Mouse (Mus musculus): ENCODE data around the gene Qsox1. TPM values are rescaled to one million over a fixed set of nuclear protein-coding genes. Genes with fewer than 3 reads are reported as not detected.

Qsox1 gene
- polyA plus RNA-seq, 1 experiment from 2014 or later: 28.4 TPM

GRCm38 (mm10) chr1:155729113-155729795 is 83.4 kb downstream of the Qsox1 start:
- Histone ChIP-seq H3K9ac (ENCODE audit: low read depth, low read length) (no peak overlapping the region), H3K4me1 (replicated peaks; ENCODE audit: control insufficient read depth, insufficient read depth, low read length) (no peaks in the 10 kb centered on the region), H3K36me3 (ENCODE audit: control insufficient read depth, insufficient read depth) (no peaks in the 10 kb centered on the region), H3K4me2 (replicated peaks; ENCODE audit: low read depth) (no peak overlapping the region), H3K9me3 (ENCODE audit: control insufficient read depth) (0 out of 2 replicates have a peak, but pooled peaks cover 2% of the 10 kb centered on the region), H3K27ac (ENCODE audit: low read depth, low read length) (no peak overlapping the region), H3K4me3 (ENCODE audit: low read depth, low read length) (no peak overlapping the region), H3K27me3 (replicated peaks; ENCODE audit: control insufficient read depth, insufficient read depth, low read length) (peaks cover 72% of the 10 kb centered on the region)
- no peak for TF ChIP-seq CTCF (IDR thresholded peaks at IDR 0.05; ENCODE audit: low read depth)
- no peak for ATAC-seq
- WGBS: 2% methylated on average over 23 of the region's 23 CpGs

GRCm38 (mm10) chr1:155727830-155728229 is 84.9 kb downstream of the Qsox1 start:
- Histone ChIP-seq H3K36me3 (ENCODE audit: control insufficient read depth, insufficient read depth) (no peaks in the 10 kb centered on the region), H3K4me2 (replicated peaks; ENCODE audit: low read depth) (no peak overlapping the region), H3K27me3 (replicated peaks; ENCODE audit: control insufficient read depth, insufficient read depth, low read length) (peaks cover 69% of the 10 kb centered on the region), H3K9me3 (ENCODE audit: control insufficient read depth) (0 out of 2 replicates have a peak, but pooled peaks cover 2% of the 10 kb centered on the region), H3K9ac (ENCODE audit: low read depth, low read length) (no peak overlapping the region), H3K4me1 (replicated peaks; ENCODE audit: control insufficient read depth, insufficient read depth, low read length) (no peaks in the 10 kb centered on the region), H3K27ac (ENCODE audit: low read depth, low read length) (no peak overlapping the region), H3K4me3 (ENCODE audit: low read depth, low read length) (no peak overlapping the region)
- no peak for ATAC-seq
- WGBS: 34% methylated on average over 10 of the region's 10 CpGs
- TF ChIP-seq CTCF (IDR thresholded peaks at IDR 0.05; ENCODE audit: low read depth): no peak

Other genes starting within 250 kb of the Qsox1 start
- 0.01 TPM in 1 of 2 replicates, not detected in the other for gene Lhx4, start 61.2 kb downstream of the Qsox1 start, polyA plus RNA-seq (2015; fragmentation: Nextera tagmentation; extraction: Ambion mirVana)
- 12.8 and 14.1 TPM in 2 replicates for gene Cep350, start 160.4 kb upstream of the Qsox1 start, polyA plus RNA-seq (2015; fragmentation: Nextera tagmentation; extraction: Ambion mirVana)
- gene Tor1aip2, start 222.5 kb upstream of the Qsox1 start, polyA plus RNA-seq (2015; fragmentation: Nextera tagmentation; extraction: Ambion mirVana): 129 and 142 TPM in 2 replicates
- 34.6 and 34.7 TPM in 2 replicates for gene Tor1aip1, start 223.6 kb upstream of the Qsox1 start, polyA plus RNA-seq (2015; fragmentation: Nextera tagmentation; extraction: Ambion mirVana)